Mouse (Mus musculus): ENCODE results near the gene Rabl6.

GRCm38 (mm10) chr2:25565741-25566140 lies 42.6 kb downstream of the Rabl6 start:
- no peak for TF ChIP-seq CTCF (conservative IDR thresholded peaks at IDR 0.05; ENCODE audit: insufficient read depth, insufficient read length, low read depth, low read length)
- no peak for TF ChIP-seq POLR2A (IDR thresholded peaks at IDR 0.05; ENCODE audit: low read depth, low read length)
